Mouse (Mus musculus): ENCODE measurements around the gene Gm20390. TPM values are rescaled to one million over a fixed set of nuclear protein-coding genes. Genes with fewer than 3 reads are reported as not detected.

Gm20390 gene
- total and polyA plus RNA-seq, 3 experiments, result 11.7 to 106 (median 66.2) TPM

Other genes with a start within 250 kb of the Gm20390 start
- 10 to 100 TPM; 22.2 to 22.3 TPM for gene Utp18, start 82.5 kb downstream of the Gm20390 start, total RNA-seq (2021)
- 5.2 and 7.1 TPM in 2 replicates for gene Utp18, start 82.5 kb downstream of the Gm20390 start, polyA plus RNA-seq (2012; rRNA removed)
- gene Mbtd1, start 82.4 kb downstream of the Gm20390 start, total RNA-seq (2021), result 10 to 100 TPM; 22.4 to 30.4 TPM
- 3.3 and 4.7 TPM in 2 replicates for gene Mbtd1, start 82.4 kb downstream of the Gm20390 start, polyA plus RNA-seq (2012; rRNA removed)
- gene Nme2, start 12.0 kb downstream of the Gm20390 start, total RNA-seq (2021), result 100 to 1,000 TPM; 351 to 505 TPM
- gene Nme2, start 12.0 kb downstream of the Gm20390 start, polyA plus RNA-seq (2012; rRNA removed), result 193 and 211 TPM in 2 replicates
- 10 to 100 TPM; 25.2 to 40.0 TPM for gene Nme1, start 228 bp upstream of the Gm20390 start, total RNA-seq (2021)
- 45.5 and 58.5 TPM in 2 replicates for gene Nme1, start 228 bp upstream of the Gm20390 start, polyA plus RNA-seq (2012; rRNA removed)
- gene Spag9, start 27.8 kb upstream of the Gm20390 start, total RNA-seq (2021), result 100 to 1,000 TPM in 1 of 2 experiments, 10 to 100 TPM in 1; 88.5 to 100 TPM
- gene Spag9, start 27.8 kb upstream of the Gm20390 start, polyA plus RNA-seq (2012; rRNA removed), result 24.5 and 39.7 TPM in 2 replicates
- 100 to 1,000 TPM; 208 to 296 TPM for gene Tob1, start 243.2 kb upstream of the Gm20390 start, total RNA-seq (2021)
- 332 and 340 TPM in 2 replicates for gene Tob1, start 243.2 kb upstream of the Gm20390 start, polyA plus RNA-seq (2012; rRNA removed)